Mouse (Mus musculus): ENCODE data around the gene Zfp963.

- TF ChIP-seq ETS1 (conservative IDR thresholded peaks at IDR 0.05; ENCODE audit: low read depth, low read length): no peak
- TF ChIP-seq RCOR1 (conservative IDR thresholded peaks at IDR 0.05; ENCODE audit: low read depth, low read length): no peak
- TF ChIP-seq NELFE (IDR thresholded peaks at IDR 0.05; ENCODE audit: low read depth, low read length): no peak
- no peak for TF ChIP-seq ZC3H11A (IDR thresholded peaks at IDR 0.05; ENCODE audit: low read depth, low read length)
- TF ChIP-seq EP300 (IDR thresholded peaks at IDR 0.05; ENCODE audit: low read length): no peak
- no peak for TF ChIP-seq CTCF (conservative IDR thresholded peaks at IDR 0.05 in 1 of 2, IDR thresholded peaks at IDR 0.05 in 1 of 2; ENCODE audit: low read depth in 2 of 2, low read length in 2 of 2)
- TF ChIP-seq MAX (IDR thresholded peaks at IDR 0.05; ENCODE audit: low read length): no peak
- no peak for TF ChIP-seq HCFC1 (IDR thresholded peaks at IDR 0.05; ENCODE audit: low read depth, low read length)
- TF ChIP-seq BHLHE40 (IDR thresholded peaks at IDR 0.05; ENCODE audit: low read depth, low read length): no peak
- TF ChIP-seq SMC3 (IDR thresholded peaks at IDR 0.05; ENCODE audit: low read depth, low read length): no peak
- no peak for TF ChIP-seq USF2 (conservative IDR thresholded peaks at IDR 0.05; ENCODE audit: low read depth, low read length)
Measured at GRCm38 (mm10) chr8:69740763-69741162, 9.0 kb downstream of the Zfp963 start.
